Mouse (Mus musculus) midbrain, embryonic 14.5 days (tissue): ENCODE results near the gene Uqcrq. TPM values are rescaled to one million over a fixed set of nuclear protein-coding genes. Genes with fewer than 3 reads are reported as not detected.

Source experiments
- ATAC-seq: fragments of 200-750 bp; cut with Nextera tagmentation; 2 replicates; pipeline ENCODE4 v1.8.0; 2017; ENCODE audit warnings: moderate number of reproducible peaks, moderate library complexity; ENCODE audit not compliant: low FRiP score, low TSS enrichment
- DNase-seq: peaks from one replicate; pipeline ENCODE4 v3.0.0-alpha.2; 2015
- H3K27ac ChIP-seq: fragments of 300-500 bp; sonication (generic); replicated peaks from 2 replicates; pipeline ENCODE4 v1.5.1; 2014; ENCODE audit warnings: mild to moderate bottlenecking, low read depth, low read length, moderate library complexity
- H3K27me3 ChIP-seq: fragments of 300-500 bp; sonication (generic); 2 replicates; pipeline ENCODE4 v1.6.1; 2014; ENCODE audit warnings: low read length, control low read depth, mixed read lengths; ENCODE audit not compliant: control insufficient read depth, insufficient read depth
- H3K36me3 ChIP-seq: fragments of 300-500 bp; sonication (generic); 2 replicates; pipeline ENCODE4 v1.6.1; 2014; ENCODE audit warnings: low read length, control low read depth; ENCODE audit not compliant: control insufficient read depth, insufficient read depth
- H3K4me1 ChIP-seq: fragments of 300-500 bp; sonication (generic); 2 replicates; pipeline ENCODE4 v1.6.1; 2014; ENCODE audit warnings: mild to moderate bottlenecking, antibody characterized with exemption, low read length, control low read depth; ENCODE audit not compliant: control insufficient read depth, insufficient read depth
- H3K4me2 ChIP-seq: fragments of 300-500 bp; sonication (generic); 2 replicates; pipeline ENCODE4 v1.6.1; 2014; ENCODE audit warnings: mild to moderate bottlenecking, low read length, moderate library complexity
- H3K4me3 ChIP-seq: fragments of 300-500 bp; sonication (generic); replicated peaks from 2 replicates; pipeline ENCODE4 v1.5.1; 2014; ENCODE audit warnings: low read depth, low read length
- H3K9ac ChIP-seq: fragments of 300-500 bp; sonication (generic); replicated peaks from 2 replicates; pipeline ENCODE4 v1.6.1; 2014; ENCODE audit warnings: mild to moderate bottlenecking, low read length, moderate library complexity
- H3K9me3 ChIP-seq: fragments of 300-500 bp; sonication (generic); 2 replicates; pipeline ENCODE4 v1.6.1; 2016; ENCODE audit warnings: low read length, control low read depth, mixed read lengths; ENCODE audit not compliant: control insufficient read depth
- WGBS: fragments of 180-500 bp; shearing (Covaris S2); extraction: QIAGEN DNeasy Blood & Tissue Kit; methylation state at CpG from one replicate; pipeline ENCODE4 v1.1.7; 2014; 5-methylcytosine and 5-hydroxymethylcytosine counted together
- microRNA-seq: library from miRNA; unstranded; fragments of <30 nt; microRNA quantifications from one replicate; pipeline ENCODE4, GENCODE M21; 2016
- polyA plus RNA-seq: library from polyadenylated mRNA; unstranded; fragments of >200 nt; fragmentation: Nextera tagmentation; extraction: Ambion mirVana; gene quantifications from 2 replicates; pipeline ENCODE4 v1.2.1, GENCODE M21; 2014

Gene Uqcrq
- polyA plus RNA-seq, 1 experiment from 2014 or later = 665 TPM

- no peaks in the 10 kb centered on the region for H3K27me3 ChIP-seq
- no peaks in the 10 kb centered on the region for H3K4me1 ChIP-seq
- no peak overlapping the region for H3K4me2 ChIP-seq
- no peak overlapping the region for H3K9ac ChIP-seq
- H3K36me3 ChIP-seq = peaks cover 95% of the 10 kb centered on the region
- H3K9me3 ChIP-seq = no peaks in the 10 kb centered on the region
- WGBS = 96% methylated on average over 4 of the region's 4 CpGs
- ATAC-seq (no peak), DNase-seq (no peak)
- H3K4me3 ChIP-seq = no peak overlapping the region
- H3K27ac ChIP-seq = no peak overlapping the region
Measured at GRCm38 (mm10) chr11:53413871-53414270, 16.8 kb downstream of the Uqcrq start.

GRCm38 (mm10) chr11:53411738-53412137 is 18.9 kb downstream of the Uqcrq start:
- H3K9ac ChIP-seq = no peak overlapping the region
- no peaks in the 10 kb centered on the region for H3K4me1 ChIP-seq
- ATAC-seq (no peak), DNase-seq (peak; percentile 65)
- no peak overlapping the region for H3K4me3 ChIP-seq
- H3K36me3 ChIP-seq = peaks cover 95% of the 10 kb centered on the region
- H3K9me3 ChIP-seq = no peaks in the 10 kb centered on the region
- no peak overlapping the region for H3K27ac ChIP-seq
- no peaks in the 10 kb centered on the region for H3K27me3 ChIP-seq
- no peak overlapping the region for H3K4me2 ChIP-seq

- WGBS = 88% methylated on average over 1 of the region's 1 CpGs
- Histone ChIP-seq H3K4me1 (no peaks in the 10 kb centered on the region), H3K4me2 (no peak overlapping the region), H3K4me3 (no peak overlapping the region), H3K27ac (no peak overlapping the region), H3K9ac (no peak overlapping the region), H3K36me3 (peaks cover 89% of the 10 kb centered on the region), H3K9me3 (no peaks in the 10 kb centered on the region), H3K27me3 (no peaks in the 10 kb centered on the region)
- no peak for DNase-seq
- no peak for ATAC-seq
Measured at GRCm38 (mm10) chr11:53403638-53404037, 27.0 kb downstream of the Uqcrq start.

DNA sequence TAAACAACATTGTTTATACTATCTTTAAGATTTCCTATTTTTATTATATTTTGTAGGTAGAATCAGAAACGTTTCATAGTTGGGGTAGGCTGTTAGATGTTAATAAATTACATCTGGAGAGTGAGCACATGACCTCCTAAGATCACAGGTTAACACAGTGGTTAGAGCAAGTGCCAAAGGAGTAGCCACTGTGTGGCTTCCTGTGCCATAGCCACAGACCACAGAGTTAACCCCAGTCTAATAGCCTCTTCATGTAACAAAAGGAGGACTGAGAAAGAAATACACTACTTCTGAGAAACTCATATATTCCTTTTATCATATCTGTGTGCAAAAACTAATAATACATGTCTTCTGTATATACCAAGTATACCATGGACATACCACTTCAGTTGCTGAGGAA is 36.8 kb downstream of the Uqcrq start:
- no peaks in the 10 kb centered on the region for H3K9me3 ChIP-seq
- no peak overlapping the region for H3K4me2 ChIP-seq
- DNase-seq (no peak), ATAC-seq (no peak)
- no peak overlapping the region for H3K4me3 ChIP-seq
- H3K27me3 ChIP-seq = no peaks in the 10 kb centered on the region
- peaks cover 56% of the 10 kb centered on the region for H3K36me3 ChIP-seq
- H3K4me1 ChIP-seq = no peaks in the 10 kb centered on the region
- H3K9ac ChIP-seq = no peak overlapping the region
- no peak overlapping the region for H3K27ac ChIP-seq
- WGBS = 98% methylated on average over 1 of the region's 1 CpGs

DNA sequence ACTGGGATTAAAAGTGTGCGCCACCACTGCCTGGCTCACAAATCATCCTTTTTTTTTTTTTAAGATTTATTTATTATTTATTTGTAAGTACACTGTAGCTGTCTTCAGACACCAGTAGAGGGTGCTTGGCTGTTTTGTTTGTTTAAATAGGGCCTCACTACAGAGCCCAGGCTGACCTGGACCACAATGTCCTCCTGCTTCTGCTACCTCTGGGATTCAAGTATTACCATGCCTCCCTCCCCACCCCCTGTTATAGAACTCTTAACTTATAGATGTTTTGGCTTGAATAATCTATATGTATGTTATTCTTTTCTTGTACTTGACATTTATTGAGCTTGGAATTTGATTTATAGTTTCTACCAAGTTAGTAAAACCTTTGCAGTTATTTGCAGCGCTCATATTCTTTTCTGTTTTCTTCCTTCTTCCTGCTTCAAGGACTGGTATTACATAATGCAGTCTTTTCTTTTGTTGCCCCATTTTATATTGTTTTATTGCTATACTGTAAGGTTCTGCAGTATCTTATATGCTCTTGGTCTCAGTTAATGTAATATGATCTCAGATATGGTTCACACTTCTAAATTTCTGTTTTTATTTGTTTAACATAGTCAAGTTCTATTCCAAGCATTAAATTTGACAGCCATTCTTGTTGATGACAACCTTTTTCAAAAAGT is 46.7 kb downstream of the Uqcrq start:
- no peaks in the 10 kb centered on the region for H3K9me3 ChIP-seq
- ATAC-seq (no peak), DNase-seq (no peak)
- no peaks in the 10 kb centered on the region for H3K4me1 ChIP-seq
- H3K9ac ChIP-seq = no peak overlapping the region
- peaks cover 24% of the 10 kb centered on the region for H3K36me3 ChIP-seq
- no peak overlapping the region for H3K4me2 ChIP-seq
- no peak overlapping the region for H3K4me3 ChIP-seq
- WGBS = 97% methylated on average over 2 of the region's 2 CpGs
- H3K27me3 ChIP-seq = no peaks in the 10 kb centered on the region
- no peak overlapping the region for H3K27ac ChIP-seq

GRCm38 (mm10) chr11:53378918-53379317 is 51.7 kb downstream of the Uqcrq start:
- peaks cover 38% of the 10 kb centered on the region for H3K36me3 ChIP-seq
- H3K4me3 ChIP-seq = no peak overlapping the region
- H3K9ac ChIP-seq = no peak overlapping the region
- H3K27me3 ChIP-seq = no peaks in the 10 kb centered on the region
- H3K9me3 ChIP-seq = no peaks in the 10 kb centered on the region
- no peak overlapping the region for H3K4me2 ChIP-seq
- 95% methylated on average over 1 of the region's 1 CpGs for WGBS
- no peak overlapping the region for H3K27ac ChIP-seq
- DNase-seq (no peak), ATAC-seq (no peak)
- no peaks in the 10 kb centered on the region for H3K4me1 ChIP-seq

Small RNAs within 50 kb of the gene (microRNA-seq; reads per million reads assigned to microRNA genes)
- gene Mir6920 = not detected

Other genes starting within 250 kb of the Uqcrq start
- gene Hspa4, start 130.4 kb downstream of the Uqcrq start, polyA plus RNA-seq = 42.2 and 57.4 TPM in 2 replicates
- 15.1 and 20.3 TPM in 2 replicates for gene Zcchc10, start 106.2 kb downstream of the Uqcrq start, polyA plus RNA-seq
- 105 and 107 TPM in 2 replicates for gene Aff4, start 80.0 kb downstream of the Uqcrq start, polyA plus RNA-seq
- not detected in 2 replicates for gene Leap2, start 7.7 kb downstream of the Uqcrq start, polyA plus RNA-seq
- 3.7 and 5.9 TPM in 2 replicates for gene Gdf9, start 192 bp upstream of the Uqcrq start, polyA plus RNA-seq
- gene Gm10447, start 26.3 kb upstream of the Uqcrq start, polyA plus RNA-seq = not detected in 2 replicates
- gene Shroom1, start 26.4 kb upstream of the Uqcrq start, polyA plus RNA-seq = 1.5 and 1.9 TPM in 2 replicates
- not detected in 2 replicates for gene Gm9837, start 39.6 kb upstream of the Uqcrq start, polyA plus RNA-seq
- not detected in 2 replicates for gene Gm9945, start 49.3 kb upstream of the Uqcrq start, polyA plus RNA-seq
- 0.50 and 0.69 TPM in 2 replicates for gene Sowaha, start 49.4 kb upstream of the Uqcrq start, polyA plus RNA-seq
- 13.0 and 16.5 TPM in 2 replicates for gene Sept8, start 88.4 kb upstream of the Uqcrq start, polyA plus RNA-seq
- gene Kif3a, start 136.5 kb upstream of the Uqcrq start, polyA plus RNA-seq = 301 and 306 TPM in 2 replicates
- gene Il4, start 187.8 kb upstream of the Uqcrq start, polyA plus RNA-seq = 8.8 and 10.9 TPM in 2 replicates
- gene Il13, start 203.9 kb upstream of the Uqcrq start, polyA plus RNA-seq = not detected in 2 replicates